Mouse (Mus musculus): Measurements from ENCODE around the gene Gm1123. TPM values are rescaled to one million over a fixed set of nuclear protein-coding genes. Genes with fewer than 3 reads are reported as not detected.

Gm1123 gene
- polyA plus RNA-seq, 1 experiment from 2014 or later: 0.38 TPM

DNA sequence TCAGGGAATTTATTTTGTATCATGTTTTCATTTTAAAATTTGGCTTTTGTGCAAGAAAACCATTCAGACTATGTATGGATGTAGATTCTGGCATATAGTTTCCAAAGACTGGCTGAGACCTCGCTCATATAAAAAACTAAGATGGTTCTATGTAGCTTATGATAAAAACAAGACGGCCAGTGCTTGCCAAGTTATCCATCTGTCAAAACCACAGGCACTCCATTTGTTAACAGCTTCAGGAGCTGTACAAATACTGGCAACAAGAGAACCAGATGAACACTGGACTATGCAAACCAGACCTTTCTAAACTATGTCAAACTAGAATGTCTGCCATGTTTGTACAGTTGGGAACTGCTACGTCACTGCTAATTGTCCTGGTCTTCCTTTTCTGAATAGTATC is 22.2 kb upstream of the Gm1123 start:
- Histone ChIP-seq H3K36me3 (ENCODE audit: control insufficient read depth, insufficient read depth, low read length) (no peaks in the 10 kb centered on the region), H3K27ac (ENCODE audit: low read length) (no peak overlapping the region), H3K4me2 (replicated peaks; ENCODE audit: low read depth, low read length) (no peak overlapping the region), H3K27me3 (ENCODE audit: control insufficient read depth, insufficient read depth, low read length) (no peaks in the 10 kb centered on the region), H3K9me3 (ENCODE audit: control insufficient read depth, low read depth, low read length) (no peaks in the 10 kb centered on the region), H3K9ac (replicated peaks; ENCODE audit: low read depth, low read length) (no peak overlapping the region), H3K4me3 (ENCODE audit: low read depth, low read length) (no peak overlapping the region), H3K4me1 (ENCODE audit: control insufficient read depth, insufficient read depth, low read length) (no peaks in the 10 kb centered on the region)
- WGBS: 76% methylated on average over 3 of the region's 3 CpGs
- ATAC-seq (ENCODE audit: insufficient number of reproducible peaks, insufficient read depth, low FRiP score, low read depth): no peak

DNA sequence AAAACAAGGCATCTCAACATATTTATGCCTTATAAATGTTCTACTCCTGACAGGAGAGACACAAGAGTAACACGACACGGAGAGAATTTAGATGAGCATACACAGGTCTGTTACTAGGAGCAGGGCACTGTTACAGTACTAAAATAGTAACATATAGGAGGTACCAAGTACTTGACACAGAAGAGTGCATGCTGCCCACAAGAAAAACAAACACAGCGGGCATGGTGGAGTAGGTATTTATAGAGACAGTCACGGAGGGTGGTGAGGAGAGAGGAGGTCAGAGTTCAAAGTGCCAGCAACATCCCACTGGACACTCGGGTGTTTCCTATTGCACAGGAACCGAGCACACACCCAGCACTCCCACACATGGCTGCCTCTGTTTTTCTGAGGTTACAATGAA is 14.2 kb upstream of the Gm1123 start:
- Histone ChIP-seq H3K4me3 (ENCODE audit: low read depth, low read length) (no peak overlapping the region), H3K27ac (ENCODE audit: low read length) (no peak overlapping the region), H3K9ac (replicated peaks; ENCODE audit: low read depth, low read length) (no peak overlapping the region), H3K36me3 (ENCODE audit: control insufficient read depth, insufficient read depth, low read length) (0 out of 2 replicates have a peak, but pooled peaks cover 4% of the 10 kb centered on the region), H3K4me1 (ENCODE audit: control insufficient read depth, insufficient read depth, low read length) (no peaks in the 10 kb centered on the region), H3K4me2 (replicated peaks; ENCODE audit: low read depth, low read length) (no peak overlapping the region), H3K9me3 (ENCODE audit: control insufficient read depth, low read depth, low read length) (no peaks in the 10 kb centered on the region), H3K27me3 (ENCODE audit: control insufficient read depth, insufficient read depth, low read length) (no peaks in the 10 kb centered on the region)
- no peak for ATAC-seq (ENCODE audit: insufficient number of reproducible peaks, insufficient read depth, low FRiP score, low read depth)
- WGBS: 63% methylated on average over 6 of the region's 6 CpGs

DNA sequence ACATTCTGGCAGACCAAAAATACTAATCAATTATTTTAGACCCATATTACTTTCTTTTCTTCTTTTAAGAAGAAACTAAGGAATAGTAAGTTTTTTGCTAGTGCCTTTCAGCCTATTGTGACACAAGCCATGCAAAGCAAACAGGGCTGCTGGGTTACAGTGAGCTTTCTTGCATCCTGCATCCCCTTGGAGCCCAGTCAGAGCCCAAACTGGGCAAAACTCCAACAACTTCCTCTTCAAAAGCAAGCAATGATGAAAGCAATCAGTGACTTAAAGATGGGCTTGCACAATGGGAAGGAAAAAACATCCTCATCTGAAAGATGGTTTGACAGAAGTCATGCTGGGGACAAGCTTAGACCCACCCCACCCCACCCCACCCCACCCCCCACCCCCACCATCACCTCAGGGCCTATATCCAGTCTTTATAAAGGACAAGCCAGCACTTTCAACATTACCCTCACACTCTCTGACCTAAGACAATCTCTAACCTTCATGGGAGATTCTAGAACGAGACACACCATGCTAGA is 13.3 kb upstream of the Gm1123 start:
- Histone ChIP-seq H3K27ac (ENCODE audit: low read length) (no peak overlapping the region), H3K4me1 (ENCODE audit: control insufficient read depth, insufficient read depth, low read length) (no peaks in the 10 kb centered on the region), H3K4me3 (ENCODE audit: low read depth, low read length) (no peak overlapping the region), H3K9ac (replicated peaks; ENCODE audit: low read depth, low read length) (no peak overlapping the region), H3K9me3 (ENCODE audit: control insufficient read depth, low read depth, low read length) (no peaks in the 10 kb centered on the region), H3K4me2 (replicated peaks; ENCODE audit: low read depth, low read length) (no peak overlapping the region), H3K27me3 (ENCODE audit: control insufficient read depth, insufficient read depth, low read length) (no peaks in the 10 kb centered on the region), H3K36me3 (ENCODE audit: control insufficient read depth, insufficient read depth, low read length) (0 out of 2 replicates have a peak, but pooled peaks cover 4% of the 10 kb centered on the region)
- no peak for ATAC-seq (ENCODE audit: insufficient number of reproducible peaks, insufficient read depth, low FRiP score, low read depth)
- WGBS: 63% methylated on average over 1 of the region's 1 CpGs

DNA sequence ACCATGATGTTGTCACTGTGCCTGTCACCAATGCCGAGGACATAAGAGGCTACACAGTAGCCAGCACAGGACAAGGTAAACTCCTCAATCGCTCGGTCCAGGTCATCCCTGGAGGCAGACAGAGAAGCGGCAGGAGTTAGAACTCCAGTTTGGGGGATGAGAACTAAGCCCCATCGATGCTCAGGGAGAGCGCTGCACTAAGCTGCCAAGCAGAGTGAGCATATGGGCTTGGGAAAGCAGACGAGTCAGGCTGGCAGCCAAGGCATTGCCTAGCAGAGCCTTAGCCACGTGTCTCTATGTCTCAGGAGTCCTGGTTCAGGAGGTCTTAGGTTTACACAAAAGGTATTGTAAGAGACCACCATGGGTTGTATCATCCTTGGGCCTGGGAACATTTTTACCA is 9.2 kb upstream of the Gm1123 start:
- Histone ChIP-seq H3K36me3 (ENCODE audit: control insufficient read depth, insufficient read depth, low read length) (0 out of 2 replicates have a peak, but pooled peaks cover 4% of the 10 kb centered on the region), H3K9me3 (ENCODE audit: control insufficient read depth, low read depth, low read length) (no peaks in the 10 kb centered on the region), H3K4me3 (ENCODE audit: low read depth, low read length) (no peak overlapping the region), H3K4me2 (replicated peaks; ENCODE audit: low read depth, low read length) (no peak overlapping the region), H3K27ac (ENCODE audit: low read length) (no peak overlapping the region), H3K9ac (replicated peaks; ENCODE audit: low read depth, low read length) (no peak overlapping the region), H3K4me1 (ENCODE audit: control insufficient read depth, insufficient read depth, low read length) (no peaks in the 10 kb centered on the region), H3K27me3 (ENCODE audit: control insufficient read depth, insufficient read depth, low read length) (no peaks in the 10 kb centered on the region)
- ATAC-seq (ENCODE audit: insufficient number of reproducible peaks, insufficient read depth, low FRiP score, low read depth): no peak
- 91% methylated on average over 8 of the region's 8 CpGs for WGBS

DNA sequence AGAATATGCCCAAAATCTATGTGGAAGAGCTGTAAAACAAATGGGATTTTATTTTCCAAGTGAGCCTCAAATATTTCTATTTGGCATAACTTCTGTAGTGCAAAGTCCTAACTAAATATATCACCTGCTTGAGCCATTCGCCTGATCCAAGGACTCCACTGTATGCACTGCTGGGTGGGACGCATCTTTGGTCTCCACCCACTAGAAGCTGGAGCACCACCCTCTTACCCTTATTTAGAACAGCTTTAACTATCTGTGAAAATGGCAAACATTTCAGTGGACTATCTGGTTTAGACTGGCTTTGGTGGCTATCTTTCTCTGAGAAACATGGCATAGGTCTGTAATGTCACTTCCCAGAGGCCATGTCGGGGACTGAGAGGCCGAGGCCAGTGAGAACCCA is 7.1 kb upstream of the Gm1123 start:
- H3K27ac ChIP-seq (ENCODE audit: low read length): no peak overlapping the region
- no peak for ATAC-seq (ENCODE audit: insufficient number of reproducible peaks, insufficient read depth, low FRiP score, low read depth)
- H3K9me3 ChIP-seq (ENCODE audit: control insufficient read depth, low read depth, low read length): no peaks in the 10 kb centered on the region
- H3K4me1 ChIP-seq (ENCODE audit: control insufficient read depth, insufficient read depth, low read length): no peaks in the 10 kb centered on the region
- H3K4me3 ChIP-seq (ENCODE audit: low read depth, low read length): no peak overlapping the region
- no peak overlapping the region for H3K4me2 ChIP-seq (replicated peaks; ENCODE audit: low read depth, low read length)
- no peaks in the 10 kb centered on the region for H3K27me3 ChIP-seq (ENCODE audit: control insufficient read depth, insufficient read depth, low read length)
- 0 out of 2 replicates have a peak, but pooled peaks cover 4% of the 10 kb centered on the region for H3K36me3 ChIP-seq (ENCODE audit: control insufficient read depth, insufficient read depth, low read length)
- 85% methylated on average over 4 of the region's 4 CpGs for WGBS
- no peak overlapping the region for H3K9ac ChIP-seq (replicated peaks; ENCODE audit: low read depth, low read length)

DNA sequence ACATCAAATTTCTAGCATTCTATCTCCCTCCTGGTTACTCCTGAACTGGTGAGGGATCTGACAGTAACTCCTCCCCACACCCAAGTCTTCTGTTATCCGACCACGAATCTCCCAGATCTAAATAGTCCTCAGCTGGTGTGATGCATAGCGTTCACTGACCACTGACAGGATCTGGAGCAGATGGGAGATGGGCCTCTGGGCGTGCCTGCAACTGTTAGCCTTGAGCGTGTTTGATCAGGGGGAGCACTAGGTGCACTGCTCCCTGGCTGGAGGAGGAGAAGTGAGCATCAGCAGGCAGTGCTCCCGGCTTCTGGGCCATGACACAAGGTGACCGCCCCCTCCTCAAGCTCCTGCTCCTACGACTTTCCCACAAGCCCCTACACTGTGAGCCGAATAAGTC is 6.5 kb upstream of the Gm1123 start:
- no peak overlapping the region for H3K27ac ChIP-seq (ENCODE audit: low read length)
- ATAC-seq (ENCODE audit: insufficient number of reproducible peaks, insufficient read depth, low FRiP score, low read depth): no peak

DNA sequence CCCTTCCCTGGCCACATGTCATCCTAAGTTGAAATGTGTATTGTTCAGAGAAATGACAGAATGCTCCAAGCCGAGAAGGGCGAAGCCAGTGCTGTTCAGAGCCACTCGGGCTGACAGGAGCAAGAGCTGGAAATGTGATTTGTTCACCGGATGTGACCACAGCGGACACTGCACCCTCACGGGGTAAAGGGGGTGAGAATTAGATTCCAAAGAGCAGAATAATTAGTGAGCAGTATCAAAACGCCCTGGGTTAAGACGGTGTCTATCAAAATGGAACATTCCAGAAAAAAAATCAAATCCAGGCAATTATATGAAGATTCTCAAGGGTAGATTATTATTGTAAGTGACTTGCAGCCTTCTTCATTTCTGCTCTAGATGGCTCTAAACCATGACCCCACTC is 1.4 kb downstream of the Gm1123 start:
- H3K4me3 ChIP-seq (ENCODE audit: low read depth, low read length): no peak overlapping the region
- no peaks in the 10 kb centered on the region for H3K36me3 ChIP-seq (ENCODE audit: control insufficient read depth, insufficient read depth, low read length)
- WGBS: 83% methylated on average over 8 of the region's 8 CpGs
- H3K4me2 ChIP-seq (replicated peaks; ENCODE audit: low read depth, low read length): no peak overlapping the region
- no peaks in the 10 kb centered on the region for H3K4me1 ChIP-seq (ENCODE audit: control insufficient read depth, insufficient read depth, low read length)
- no peak for ATAC-seq (ENCODE audit: insufficient number of reproducible peaks, insufficient read depth, low FRiP score, low read depth)
- no peak overlapping the region for H3K9ac ChIP-seq (replicated peaks; ENCODE audit: low read depth, low read length)
- no peaks in the 10 kb centered on the region for H3K27me3 ChIP-seq (ENCODE audit: control insufficient read depth, insufficient read depth, low read length)
- no peak overlapping the region for H3K27ac ChIP-seq (ENCODE audit: low read length)
- H3K9me3 ChIP-seq (ENCODE audit: control insufficient read depth, low read depth, low read length): no peaks in the 10 kb centered on the region

More for the DNA sequence above, 6.5 kb upstream of the Gm1123 start:
- H3K4me2 ChIP-seq (replicated peaks; ENCODE audit: low read depth, low read length): no peak overlapping the region
- no peak overlapping the region for H3K9ac ChIP-seq (replicated peaks; ENCODE audit: low read depth, low read length)
- H3K4me1 ChIP-seq (ENCODE audit: control insufficient read depth, insufficient read depth, low read length): no peaks in the 10 kb centered on the region
- WGBS: 75% methylated on average over 9 of the region's 9 CpGs
- H3K9me3 ChIP-seq (ENCODE audit: control insufficient read depth, low read depth, low read length): no peaks in the 10 kb centered on the region
- no peak overlapping the region for H3K4me3 ChIP-seq (ENCODE audit: low read depth, low read length)
- no peaks in the 10 kb centered on the region for H3K27me3 ChIP-seq (ENCODE audit: control insufficient read depth, insufficient read depth, low read length)
- 0 out of 2 replicates have a peak, but pooled peaks cover 4% of the 10 kb centered on the region for H3K36me3 ChIP-seq (ENCODE audit: control insufficient read depth, insufficient read depth, low read length)

DNA sequence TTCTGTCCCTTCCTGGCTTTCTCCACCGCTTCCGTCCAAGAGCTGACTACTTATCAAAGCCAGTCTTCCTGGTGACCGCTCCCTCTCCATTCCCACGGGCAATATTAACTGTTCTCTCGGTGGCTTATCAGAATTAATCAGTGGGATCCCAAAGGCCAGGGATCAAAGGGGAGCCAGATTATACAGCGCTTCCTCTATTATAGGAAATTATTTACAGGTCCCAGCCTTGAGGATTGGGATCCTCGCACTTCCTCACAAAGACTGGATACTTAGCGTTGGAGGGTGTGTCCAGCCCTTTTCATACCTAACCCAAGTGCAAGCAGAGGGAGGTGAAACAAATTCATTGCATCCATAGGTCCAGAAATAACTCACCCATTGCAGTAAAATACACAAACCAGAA is 3.5 kb downstream of the Gm1123 start:
- H3K36me3 ChIP-seq (ENCODE audit: control insufficient read depth, insufficient read depth, low read length): no peaks in the 10 kb centered on the region
- ATAC-seq (ENCODE audit: insufficient number of reproducible peaks, insufficient read depth, low FRiP score, low read depth): no peak
- WGBS: 71% methylated on average over 8 of the region's 8 CpGs
- no peaks in the 10 kb centered on the region for H3K4me1 ChIP-seq (ENCODE audit: control insufficient read depth, insufficient read depth, low read length)
- H3K27me3 ChIP-seq (ENCODE audit: control insufficient read depth, insufficient read depth, low read length): no peaks in the 10 kb centered on the region
- no peak overlapping the region for H3K4me2 ChIP-seq (replicated peaks; ENCODE audit: low read depth, low read length)
- H3K9me3 ChIP-seq (ENCODE audit: control insufficient read depth, low read depth, low read length): no peaks in the 10 kb centered on the region
- H3K4me3 ChIP-seq (ENCODE audit: low read depth, low read length): no peak overlapping the region
- H3K27ac ChIP-seq (ENCODE audit: low read length): no peak overlapping the region
- H3K9ac ChIP-seq (replicated peaks; ENCODE audit: low read depth, low read length): no peak overlapping the region

DNA sequence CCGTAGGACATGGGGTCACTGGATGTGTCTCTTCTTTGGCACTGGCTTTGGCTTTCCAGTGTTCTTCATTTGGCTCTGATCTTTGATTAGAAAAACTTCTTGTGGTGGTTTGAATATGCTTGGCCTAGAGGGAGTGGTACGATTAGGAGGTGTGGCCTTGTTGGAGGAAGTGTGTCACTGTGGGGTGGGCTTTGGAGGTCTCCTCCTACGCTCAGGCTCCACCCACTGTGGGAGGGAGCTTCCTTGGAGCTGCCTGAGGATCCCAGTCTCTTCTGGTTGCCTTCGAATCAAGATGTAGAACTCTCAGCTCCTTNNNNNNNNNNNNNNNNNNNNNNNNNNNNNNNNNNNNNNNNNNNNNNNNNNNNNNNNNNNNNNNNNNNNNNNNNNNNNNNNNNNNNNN is 13.8 kb downstream of the Gm1123 start:
- Histone ChIP-seq H3K27ac (ENCODE audit: low read length) (no peak overlapping the region), H3K27me3 (ENCODE audit: control insufficient read depth, insufficient read depth, low read length) (no peaks in the 10 kb centered on the region), H3K36me3 (ENCODE audit: control insufficient read depth, insufficient read depth, low read length) (no peaks in the 10 kb centered on the region), H3K4me1 (ENCODE audit: control insufficient read depth, insufficient read depth, low read length) (no peaks in the 10 kb centered on the region), H3K4me2 (replicated peaks; ENCODE audit: low read depth, low read length) (no peak overlapping the region), H3K9me3 (ENCODE audit: control insufficient read depth, low read depth, low read length) (no peaks in the 10 kb centered on the region), H3K4me3 (ENCODE audit: low read depth, low read length) (no peak overlapping the region), H3K9ac (replicated peaks; ENCODE audit: low read depth, low read length) (no peak overlapping the region)
- WGBS: 83% methylated on average over 4 of the region's 4 CpGs
- no peak for ATAC-seq (ENCODE audit: insufficient number of reproducible peaks, insufficient read depth, low FRiP score, low read depth)
